Mouse (Mus musculus) myocyte (in vitro differentiated cells): ENCODE data around the gene Cdk17.

Source experiments
- MYOG ChIP-seq, 3 experiments: IDR thresholded peaks; one replicate each; pipeline ENCODE4 v1.6.1; 2011; ENCODE audit warnings: control low read depth in 2 of 3, low read depth in 2 of 3, mild to moderate bottlenecking in 2 of 3; ENCODE audit not compliant: insufficient read length in 2 of 3, control insufficient read depth in 1 of 3, insufficient read depth in 1 of 3
- TCF12 ChIP-seq: IDR thresholded peaks from one replicate; pipeline ENCODE4 v1.6.1; 2011; ENCODE audit warnings: mild to moderate bottlenecking, control low read depth; ENCODE audit not compliant: poor library complexity, insufficient read depth, severe bottlenecking

GRCm38 (mm10) chr10:93274277-93274696 lies 113.6 kb downstream of the Cdk17 start:
- TF ChIP-seq TCF12 (no peak), MYOG (IDR thresholded peaks at IDR 0.05; ENCODE audit: control insufficient read depth in 1 of 3, insufficient read depth in 1 of 3, insufficient read length in 2 of 3, low read depth in 2 of 3) (no peak)
